Mouse (Mus musculus) myocyte (in vitro differentiated cells): Measurements from ENCODE around the gene Sh2d5.

ENCODE experiments used
- E2F4 ChIP-seq: IDR thresholded peaks from one replicate; pipeline ENCODE4 v1.6.1; 2011; ENCODE audit warnings: mild to moderate bottlenecking, control low read depth, moderate library complexity; ENCODE audit not compliant: insufficient read depth
- MYOG ChIP-seq, 3 experiments: IDR thresholded peaks; one replicate each; pipeline ENCODE4 v1.6.1; 2011; ENCODE audit warnings: control low read depth in 2 of 3, low read depth in 2 of 3, mild to moderate bottlenecking in 2 of 3; ENCODE audit not compliant: insufficient read length in 2 of 3, control insufficient read depth in 1 of 3, insufficient read depth in 1 of 3
- POLR2A ChIP-seq: IDR thresholded peaks from one replicate; pipeline ENCODE4 v1.6.1; 2011; ENCODE audit warnings: low read depth, mild to moderate bottlenecking, control low read depth, moderate library complexity; ENCODE audit not compliant: insufficient read length
- POLR2AphosphoS2 ChIP-seq: IDR thresholded peaks from one replicate; pipeline ENCODE4 v1.6.1; 2011; ENCODE audit warnings: low read depth, control low read depth; ENCODE audit not compliant: insufficient read length

- TF ChIP-seq POLR2A (no peak), E2F4 (no peak), POLR2AphosphoS2 (no peak), MYOG (IDR thresholded peaks at IDR 0.05; ENCODE audit: control insufficient read depth in 1 of 3, insufficient read depth in 1 of 3, insufficient read length in 2 of 3, low read depth in 2 of 3) (no peak)
These were observed 34.5 kb upstream of the Sh2d5 start for GRCm38 (mm10) chr4:138215671-138216199.
